Mouse (Mus musculus) MEL (cell line): ENCODE measurements around the gene Ncbp2. TPM values are rescaled to one million over a fixed set of nuclear protein-coding genes. Genes with fewer than 3 reads are reported as not detected.

Experiments
- DNase-seq: peaks from one replicate; pipeline ENCODE4 v3.0.0; 2011; ENCODE audit warnings: low read depth, low spot score
- H3K27ac ChIP-seq: 2 replicates; pipeline ENCODE4 v1.5.1; 2012; ENCODE audit warnings: low read depth, mild to moderate bottlenecking, control low read depth, low read length, moderate library complexity; ENCODE audit not compliant: control insufficient read depth
- H3K27me3 ChIP-seq, 2 experiments: fragments of 150-350 bp in 1 of 2; sonication (generic) in 1 of 2; 2 replicates each; pipeline ENCODE4 v1.6.1; 2012; ENCODE audit warnings: low read length in 2 of 2, mild to moderate bottlenecking in 2 of 2, improper control_type of control experiment in 1 of 2, moderate library complexity in 1 of 2; ENCODE audit not compliant: insufficient read depth in 2 of 2, control insufficient read depth in 1 of 2
- H3K36me3 ChIP-seq, 2 experiments: 2 replicates each; pipeline ENCODE4 v1.6.1; 2012 to 2014; ENCODE audit warnings: low read length in 2 of 2, improper control_type of control experiment in 1 of 2, inconsistent platforms in 1 of 2, mild to moderate bottlenecking in 1 of 2; ENCODE audit not compliant: insufficient read depth in 2 of 2, control insufficient read depth in 1 of 2
- H3K4me1 ChIP-seq, 2 experiments: fragments of 150-350 bp in 1 of 2; sonication (generic) in 1 of 2; 2 replicates each; pipeline ENCODE4 v1.6.1; 2012; ENCODE audit warnings: low read length in 2 of 2, improper control_type of control experiment in 1 of 2, mild to moderate bottlenecking in 1 of 2; ENCODE audit not compliant: insufficient read depth in 2 of 2, control insufficient read depth in 1 of 2
- H3K4me3 ChIP-seq, 2 experiments: fragments of 150-350 bp in 1 of 2; sonication (generic) in 1 of 2; 2 replicates each; pipeline ENCODE4 v1.5.1; 2012; ENCODE audit warnings: low read depth in 2 of 2, low read length in 2 of 2, mild to moderate bottlenecking in 2 of 2, moderate library complexity in 2 of 2, control low read depth in 1 of 2, improper control_type of control experiment in 1 of 2; ENCODE audit not compliant: control insufficient read depth in 1 of 2, insufficient read depth in 1 of 2
- H3K79me2 ChIP-seq: 2 replicates; pipeline ENCODE4 v1.6.1; 2012; ENCODE audit warnings: mild to moderate bottlenecking, low read length, moderate library complexity; ENCODE audit not compliant: control insufficient read depth, poor library complexity, insufficient read depth
- H3K9ac ChIP-seq: 2 replicates; pipeline ENCODE4 v1.6.1; 2012; ENCODE audit warnings: low read depth, mild to moderate bottlenecking, control low read depth, low read length, moderate library complexity; ENCODE audit not compliant: control insufficient read depth, poor library complexity, severe bottlenecking
- H3K9me3 ChIP-seq: fragments of 150-350 bp; sonication (generic); replicated peaks from 2 replicates; pipeline ENCODE4 v1.6.1; 2012; ENCODE audit warnings: mild to moderate bottlenecking, low read length, improper control_type of control experiment, moderate library complexity; ENCODE audit not compliant: insufficient read depth
- CHD1 ChIP-seq: IDR thresholded peaks from 2 replicates; pipeline ENCODE4 v1.6.1; 2012; ENCODE audit warnings: low read depth, mild to moderate bottlenecking, inconsistent platforms, low read length, improper control_type of control experiment
- CHD2 ChIP-seq: IDR thresholded peaks from 2 replicates; pipeline ENCODE4 v1.6.1; 2011; ENCODE audit warnings: low read length, improper control_type of control experiment
- E2F4 ChIP-seq: IDR thresholded peaks from 2 replicates; pipeline ENCODE4 v1.6.1; 2011; ENCODE audit warnings: low read depth, low read length, improper control_type of control experiment, borderline replicate concordance
- ELF1 ChIP-seq: IDR thresholded peaks from 2 replicates; pipeline ENCODE4 v1.6.1; 2014; ENCODE audit warnings: low read depth, mild to moderate bottlenecking, inconsistent platforms, low read length, improper control_type of control experiment, moderate library complexity
- ETS1 ChIP-seq: IDR thresholded peaks from 2 replicates; pipeline ENCODE4 v1.6.1; 2012; ENCODE audit warnings: low read depth, mild to moderate bottlenecking, inconsistent platforms, low read length, improper control_type of control experiment, moderate library complexity
- GABPA ChIP-seq: IDR thresholded peaks from 2 replicates; pipeline ENCODE4 v1.6.1; 2012; ENCODE audit warnings: low read depth, mild to moderate bottlenecking, inconsistent platforms, low read length, improper control_type of control experiment, moderate library complexity
- GATA1 ChIP-seq: IDR thresholded peaks from 2 replicates; pipeline ENCODE4 v1.6.1; 2011; ENCODE audit warnings: low read depth, low read length, improper control_type of control experiment
- HCFC1 ChIP-seq: IDR thresholded peaks from 2 replicates; pipeline ENCODE4 v1.6.1; 2012; ENCODE audit warnings: low read depth, mild to moderate bottlenecking, inconsistent platforms, low read length, improper control_type of control experiment, moderate library complexity
- JUND ChIP-seq: IDR thresholded peaks from 2 replicates; pipeline ENCODE4 v1.6.1; 2011; ENCODE audit warnings: low read depth, mild to moderate bottlenecking, improper control_type of control experiment, low read length
- KAT2A ChIP-seq: conservative IDR thresholded peaks from 2 replicates; pipeline ENCODE4 v1.6.1; 2012; ENCODE audit warnings: low read depth, low read length, improper control_type of control experiment, inconsistent platforms
- MAX ChIP-seq: IDR thresholded peaks from 2 replicates; pipeline ENCODE4 v1.6.1; 2011; ENCODE audit warnings: low read length, improper control_type of control experiment
- MEF2A ChIP-seq: IDR thresholded peaks from 2 replicates; pipeline ENCODE4 v1.6.1; 2014; ENCODE audit warnings: low read depth, mild to moderate bottlenecking, inconsistent platforms, low read length, improper control_type of control experiment; ENCODE audit not compliant: poor library complexity, insufficient replicate concordance, severe bottlenecking; ENCODE audit errors: extremely low read depth
- MXI1 ChIP-seq: IDR thresholded peaks from 2 replicates; pipeline ENCODE4 v1.6.1; 2011; ENCODE audit warnings: mild to moderate bottlenecking, low read depth, low read length, improper control_type of control experiment
- MYC ChIP-seq: IDR thresholded peaks from 2 replicates; pipeline ENCODE4 v1.6.1; 2011; ENCODE audit warnings: low read depth, mild to moderate bottlenecking, low read length, improper control_type of control experiment, moderate library complexity
- NRF1 ChIP-seq: IDR thresholded peaks from 2 replicates; pipeline ENCODE4 v1.6.1; 2014; ENCODE audit warnings: low read depth, mild to moderate bottlenecking, inconsistent platforms, low read length, improper control_type of control experiment, moderate library complexity; ENCODE audit not compliant: poor library complexity, insufficient read depth, severe bottlenecking
- POLR2A ChIP-seq, 2 experiments: IDR thresholded peaks; 2 replicates each; pipeline ENCODE4 v1.6.1; 2011 to 2012; ENCODE audit warnings: low read length in 2 of 2, mild to moderate bottlenecking in 2 of 2, control low read depth in 1 of 2, improper control_type of control experiment in 1 of 2, low read depth in 1 of 2, moderate library complexity in 1 of 2; ENCODE audit not compliant: control insufficient read depth in 1 of 2, insufficient read depth in 1 of 2, poor library complexity in 1 of 2
- POLR2AphosphoS2 ChIP-seq: IDR thresholded peaks from 2 replicates; pipeline ENCODE4 v1.6.1; 2011; ENCODE audit warnings: low read length, improper control_type of control experiment
- POLR2AphosphoS5 ChIP-seq: IDR thresholded peaks from 2 replicates; pipeline ENCODE4 v1.6.1; 2012; ENCODE audit warnings: low read depth, borderline replicate concordance, mild to moderate bottlenecking, inconsistent platforms, low read length, moderate library complexity, mixed read lengths
- RAD21 ChIP-seq: IDR thresholded peaks from 2 replicates; pipeline ENCODE4 v1.6.1; 2011; ENCODE audit warnings: mild to moderate bottlenecking, low read depth, low read length, improper control_type of control experiment
- SIN3A ChIP-seq: IDR thresholded peaks from 2 replicates; pipeline ENCODE4 v1.6.1; 2012; ENCODE audit warnings: low read length, improper control_type of control experiment, inconsistent platforms
- SMC3 ChIP-seq: IDR thresholded peaks from 2 replicates; pipeline ENCODE4 v1.6.1; 2011; ENCODE audit warnings: low read depth, low read length, improper control_type of control experiment
- TBP ChIP-seq: IDR thresholded peaks from 2 replicates; pipeline ENCODE4 v1.8.0; 2011; ENCODE audit warnings: low read depth, low read length, improper control_type of control experiment
- TCF12 ChIP-seq: IDR thresholded peaks from 2 replicates; pipeline ENCODE4 v1.6.1; 2014; ENCODE audit warnings: low read depth, mild to moderate bottlenecking, inconsistent platforms, low read length, improper control_type of control experiment, moderate library complexity
- UBTF ChIP-seq: IDR thresholded peaks from 2 replicates; pipeline ENCODE4 v1.6.1; 2012; ENCODE audit warnings: low read depth, mild to moderate bottlenecking, inconsistent platforms, low read length, improper control_type of control experiment, moderate library complexity, borderline replicate concordance; ENCODE audit not compliant: insufficient read depth
- USF1 ChIP-seq: IDR thresholded peaks from 2 replicates; pipeline ENCODE4 v1.6.1; 2014; ENCODE audit warnings: low read depth, mild to moderate bottlenecking, inconsistent platforms, low read length, improper control_type of control experiment, moderate library complexity
- USF2 ChIP-seq, 2 experiments: IDR thresholded peaks; 2 replicates each; pipeline ENCODE4 v1.6.1; 2011 to 2012; ENCODE audit warnings: improper control_type of control experiment in 2 of 2, low read length in 2 of 2, borderline replicate concordance in 1 of 2, inconsistent platforms in 1 of 2, low read depth in 1 of 2, mild to moderate bottlenecking in 1 of 2; ENCODE audit not compliant: insufficient read depth in 1 of 2
- ZC3H11A ChIP-seq: IDR thresholded peaks from 2 replicates; pipeline ENCODE4 v1.6.1; 2012; ENCODE audit warnings: low read depth, mild to moderate bottlenecking, inconsistent platforms, low read length, improper control_type of control experiment
- ZMIZ1 ChIP-seq: IDR thresholded peaks from 2 replicates; pipeline ENCODE4 v1.6.1; 2012; ENCODE audit warnings: low read depth, mild to moderate bottlenecking, inconsistent platforms, low read length, improper control_type of control experiment, moderate library complexity
- polyA plus RNA-seq, 2 experiments: library from polyadenylated mRNA; stranded (reverse) in 1 of 2; unstranded in 1 of 2; fragments of >175 nt in 1 of 2; fragments of >200 nt in 1 of 2; gene quantifications; 2 replicates each; pipeline versions ENCODE4 v1.2.1 to v1.2.4; 2012; ENCODE audit warnings: low replicate concordance in 2 of 2, low read depth in 1 of 2; ENCODE audit not compliant: insufficient read length in 2 of 2, insufficient read depth in 1 of 2, missing spikeins in 1 of 2
- total RNA-seq: library from RNA; depleted of rRNA; stranded (reverse); fragments of 300-350 nt; gene quantifications from 2 replicates; pipeline ENCODE4 v1.2.3, GENCODE M21; 2012

Gene Ncbp2
- total and polyA plus RNA-seq, 3 experiments = 100 to 222 TPM; not detected in 1

DNA sequence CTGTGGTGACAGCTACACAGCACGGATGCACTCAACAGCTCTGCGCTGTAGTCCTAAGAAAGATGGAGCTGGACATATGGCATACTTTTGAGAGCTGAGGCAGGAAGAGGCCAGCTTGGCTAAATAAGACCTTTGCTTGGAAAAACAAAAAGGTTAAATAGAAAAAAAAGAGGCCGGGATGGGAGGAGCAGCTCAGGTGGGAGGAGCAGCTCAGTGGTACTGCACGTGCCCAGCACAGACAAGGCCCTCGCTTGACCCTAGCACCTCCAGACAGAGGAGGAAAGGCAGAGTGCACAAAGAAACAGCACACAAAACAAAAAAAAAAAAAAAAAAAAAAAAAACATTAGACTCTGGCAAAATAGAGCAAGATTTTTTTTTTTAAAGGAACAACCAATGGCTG is 48.1 kb downstream of the Ncbp2 start:
- no peaks in the 10 kb centered on the region for H3K9me3 ChIP-seq
- no peaks in the 10 kb centered on the region for H3K4me1 ChIP-seq
- no peak overlapping the region for H3K27ac ChIP-seq
- no peak for DNase-seq
- no peak overlapping the region for H3K9ac ChIP-seq
- peaks cover 34% of the 10 kb centered on the region for H3K79me2 ChIP-seq
- TF ChIP-seq CHD1 = no peak
- no peak for TF ChIP-seq SIN3A
- no peak for TF ChIP-seq RAD21
- no peak for TF ChIP-seq POLR2A (IDR thresholded peaks at IDR 0.05; ENCODE audit: control insufficient read depth in 1 of 2, insufficient read depth in 1 of 2, low read depth in 1 of 2, low read length in 2 of 2, poor library complexity in 1 of 2)
- no peak for TF ChIP-seq UBTF
- no peak for TF ChIP-seq SMC3
- no peak overlapping the region for H3K4me3 ChIP-seq
- H3K36me3 ChIP-seq = peaks cover 0 to 2% of the 10 kb centered on the region in 2 experiments; a peak in 2 of 4 replicates
- no peaks in the 10 kb centered on the region for H3K27me3 ChIP-seq

DNA sequence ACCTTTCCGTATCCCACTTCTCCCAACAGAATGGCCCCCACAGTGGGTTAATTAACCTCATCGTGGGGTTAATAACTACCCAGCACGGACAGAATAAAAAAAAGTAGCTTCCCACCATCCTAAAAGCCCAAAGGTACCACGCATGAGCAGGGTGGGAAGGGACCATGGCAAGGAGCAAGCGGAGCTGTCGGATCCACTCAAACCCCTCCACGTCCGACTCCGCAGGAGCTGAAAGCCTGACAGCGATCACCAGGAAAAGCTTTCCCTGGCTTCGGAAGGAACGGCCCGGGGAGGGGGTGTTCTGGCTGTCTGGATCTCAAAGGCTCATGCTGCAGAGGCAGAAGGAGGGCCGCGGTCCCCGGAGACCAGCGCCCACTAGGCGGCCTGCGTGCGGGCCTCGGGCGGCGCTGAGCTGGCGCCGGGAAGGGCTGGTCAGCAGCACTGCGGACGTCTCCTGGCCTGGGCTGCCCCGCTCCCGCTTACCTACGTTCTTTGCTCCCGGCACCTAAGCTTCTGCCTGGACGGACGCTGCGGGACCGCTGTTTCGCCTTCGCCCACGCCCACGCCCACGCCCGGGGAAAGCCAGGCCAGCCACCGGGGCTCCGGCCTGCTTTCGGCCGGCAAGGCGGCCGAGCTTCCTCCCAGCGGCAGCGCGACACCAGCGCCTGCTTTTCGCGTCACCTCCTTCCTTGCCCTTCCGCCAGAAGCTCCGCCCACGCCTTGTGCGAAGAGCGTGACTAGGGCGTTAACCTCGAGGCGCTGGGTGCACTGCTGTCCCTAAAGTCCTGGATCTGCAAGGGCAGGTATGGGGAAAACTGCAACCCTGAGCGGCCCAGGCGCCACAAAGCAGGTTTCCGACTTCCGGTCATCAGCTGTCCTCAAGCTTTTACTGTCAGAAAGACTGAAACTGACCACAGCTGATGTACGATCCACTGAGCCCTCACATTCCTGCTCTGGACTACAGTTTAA is 54.5 kb downstream of the Ncbp2 start, which contains the start of gene Senp5:
Senp5 (minus strand) TSS at position 779 of the 969 bp plus-strand sequence.
- H3K4me3 ChIP-seq = peak within 1 kb of the TSS; percentile 80 to 91
- H3K27me3 ChIP-seq = no peaks in the 10 kb centered on the region
- DNase-seq = peak; percentile 96
- peak within 1 kb of the TSS; percentile 71 for H3K27ac ChIP-seq
- H3K79me2 ChIP-seq = peaks cover 38% of the 10 kb centered on the region
- H3K9me3 ChIP-seq = no peaks in the 10 kb centered on the region
- peaks cover 0 to 3% of the 10 kb centered on the region in 2 experiments; a peak in 1 of 4 replicates for H3K4me1 ChIP-seq
- H3K9ac ChIP-seq = peak within 1 kb of the TSS; percentile 89
- H3K36me3 ChIP-seq = peaks cover 0 to 4% of the 10 kb centered on the region in 2 experiments; a peak in 3 of 4 replicates
- TF ChIP-seq ZC3H11A (no peak), KAT2A (peak; percentile 72), NRF1 (no peak), TBP (0 out of 2 replicates have a peak, but pooled peaks have one; percentile 63), SIN3A (peak; percentile 97), ETS1 (peak; percentile 35), JUND (no peak), ELF1 (peak; percentile 85), GABPA (no peak), MEF2A (0 out of 2 replicates have a peak, but pooled peaks have one; percentile 51), USF2 (IDR thresholded peaks at IDR 0.05; ENCODE audit: borderline replicate concordance in 1 of 2, insufficient read depth in 1 of 2, low read depth in 1 of 2, low read length in 2 of 2) (no peak), POLR2AphosphoS2 (peak; percentile 94), GATA1 (no peak), CHD1 (0 out of 2 replicates have a peak, but pooled peaks have one; percentile 26), ZMIZ1 (peak; percentile 91), MXI1 (peak; percentile 97), HCFC1 (peak; percentile 95), CHD2 (no peak), E2F4 (no peak), POLR2AphosphoS5 (no peak), TCF12 (peak; percentile 69; the same call in 1 of the 2 replicates), USF1 (peak; percentile 48; the same call in 1 of the 2 replicates), MAX (peak; percentile 96), MYC (peak; percentile 96)
